Mouse (Mus musculus) liver, embryonic 14.5 days (tissue): ENCODE results near the gene Ube2e3. TPM values are rescaled to one million over a fixed set of nuclear protein-coding genes. Genes with fewer than 3 reads are reported as not detected.
A peak's percentile ranks its signal among the peaks of the same experiment; 100 is the strongest.

Experiments used
- ATAC-seq: fragments of 200-750 bp; cut with Nextera tagmentation; 2 replicates; pipeline ENCODE4 v1.8.0; 2017; ENCODE audit warnings: moderate number of reproducible peaks, mild to moderate bottlenecking, moderate library complexity; ENCODE audit not compliant: insufficient read depth
- DNase-seq, 3 experiments: peaks; one replicate each; pipeline ENCODE4 v3.0.0-alpha.2; 2012 to 2013; ENCODE audit warnings: low read depth in 3 of 3, low spot score in 3 of 3
- H3K27ac ChIP-seq: fragments of 300-500 bp; sonication (generic); 2 replicates; pipeline ENCODE4 v1.5.1; 2014; ENCODE audit warnings: moderate library complexity, mild to moderate bottlenecking, control low read depth, inconsistent platforms
- H3K27me3 ChIP-seq: fragments of 300-500 bp; sonication (generic); 2 replicates; pipeline ENCODE4 v1.6.1; 2014; ENCODE audit warnings: mild to moderate bottlenecking, low read length, moderate library complexity; ENCODE audit not compliant: control insufficient read depth, insufficient read depth
- H3K36me3 ChIP-seq: fragments of 300-500 bp; sonication (generic); replicated peaks from 2 replicates; pipeline ENCODE4 v1.6.1; 2014; ENCODE audit warnings: low read depth; ENCODE audit not compliant: control insufficient read depth, insufficient read depth
- H3K4me1 ChIP-seq, 2 experiments: fragments of 200-500 bp in 1 of 2; fragments of 300-500 bp in 1 of 2; sonication (generic) in 1 of 2; replicated peaks; 2 replicates each; pipeline ENCODE4 v1.6.1; 2012 to 2014; ENCODE audit warnings: antibody characterized with exemption in 1 of 2, inconsistent platforms in 1 of 2, low read length in 1 of 2; ENCODE audit not compliant: control insufficient read depth in 2 of 2, insufficient read depth in 2 of 2
- H3K4me2 ChIP-seq: fragments of 300-500 bp; sonication (generic); 2 replicates; pipeline ENCODE4 v1.6.1; 2014; ENCODE audit warnings: low read depth, mild to moderate bottlenecking, control low read depth, moderate library complexity
- H3K4me3 ChIP-seq, 2 experiments: fragments of 200-500 bp in 1 of 2; fragments of 300-500 bp in 1 of 2; sonication (generic) in 1 of 2; 2 replicates each; pipeline ENCODE4 v1.5.1; 2012 to 2014; ENCODE audit warnings: low read depth in 2 of 2, low read length in 2 of 2, mild to moderate bottlenecking in 2 of 2, control low read depth in 1 of 2, inconsistent platforms in 1 of 2, moderate library complexity in 1 of 2; ENCODE audit not compliant: insufficient read depth in 1 of 2
- H3K9ac ChIP-seq: fragments of 300-500 bp; sonication (generic); replicated peaks from 2 replicates; pipeline ENCODE4 v1.6.1; 2014; ENCODE audit warnings: mild to moderate bottlenecking, control low read depth, moderate library complexity
- H3K9me3 ChIP-seq: fragments of 300-500 bp; sonication (generic); 2 replicates; pipeline ENCODE4 v1.6.1; 2016; ENCODE audit warnings: low read length, mixed read lengths; ENCODE audit not compliant: control insufficient read depth
- CTCF ChIP-seq: IDR thresholded peaks from 2 replicates; pipeline ENCODE4 v1.5.1; 2016; ENCODE audit warnings: antibody characterized with exemption, low read depth, control low read depth
- EP300 ChIP-seq: IDR thresholded peaks from 2 replicates; pipeline ENCODE4 v1.6.1; 2016; ENCODE audit warnings: antibody characterized with exemption, low read depth
- WGBS: fragments of 180-500 bp; shearing (Covaris S2); extraction: QIAGEN DNeasy Blood & Tissue Kit; methylation state at CpG from one replicate; pipeline ENCODE4 v1.1.7; 2014; ENCODE audit not compliant: insufficient replicate concordance; 5-methylcytosine and 5-hydroxymethylcytosine counted together
- polyA plus RNA-seq, 2 experiments: library from polyadenylated mRNA; depleted of rRNA in 1 of 2; stranded (reverse) in 1 of 2; unstranded in 1 of 2; fragments of >200 nt; fragmentation: Nextera tagmentation in 1 of 2; extraction: Ambion mirVana in 1 of 2; gene quantifications; 2 replicates each; pipeline versions ENCODE4 v1.2.1 to v1.2.3; 2012 to 2014

Gene Ube2e3
- 30.0 and 39.1 TPM in 2 replicates for polyA plus RNA-seq (2012; rRNA removed)
- 92.1 and 104 TPM in 2 replicates for polyA plus RNA-seq (2014; fragmentation: Nextera tagmentation; extraction: Ambion mirVana)

- 13% methylated on average over 14 of the region's 14 CpGs for WGBS
- DNase-seq (no peak), ATAC-seq (peak; percentile 1)
- Histone ChIP-seq H3K27ac (peak within 1 kb of the TSS; percentile 89), H3K4me2 (peak within 1 kb of the TSS; percentile 75), H3K4me3 (peak within 1 kb of the TSS; percentile 86 to 100), H3K9me3 (no peaks in the 10 kb centered on the region), H3K9ac (peak within 1 kb of the TSS; percentile 100), H3K27me3 (no peaks in the 10 kb centered on the region), H3K4me1 (peaks cover 20 to 21% of the 10 kb centered on the region in 2 experiments), H3K36me3 (peaks cover 21% of the 10 kb centered on the region)
- TF ChIP-seq EP300 (no peak), CTCF (no peak)
These were observed at the start of gene Ube2e3 for GRCm38 (mm10) chr2:78867726-78868510. Gene Ube2e3, plus strand, starts transcription at chr2:78868124.

GRCm38 (mm10) chr2:78829887-78830286, 38.0 kb upstream of the Ube2e3 start:
- no peaks in the 10 kb centered on the region for H3K27me3 ChIP-seq
- H3K4me2 ChIP-seq: no peak overlapping the region
- H3K4me1 ChIP-seq: no peaks in the 10 kb centered on the region
- no peak overlapping the region for H3K9ac ChIP-seq
- TF ChIP-seq EP300: no peak
- TF ChIP-seq CTCF: peak; percentile 34; the same call in 1 of the 2 replicates
- no peak for ATAC-seq
- no peaks in the 10 kb centered on the region for H3K36me3 ChIP-seq
- WGBS: 72% methylated on average over 3 of the region's 3 CpGs
- H3K27ac ChIP-seq: no peak overlapping the region
- DNase-seq: no peak
- no peaks in the 10 kb centered on the region for H3K9me3 ChIP-seq
- no peak overlapping the region for H3K4me3 ChIP-seq

GRCm38 (mm10) chr2:78841494-78842224, 26.3 kb upstream of the Ube2e3 start:
- Histone ChIP-seq H3K27me3 (no peaks in the 10 kb centered on the region), H3K4me2 (no peak overlapping the region), H3K9ac (no peak overlapping the region), H3K36me3 (no peaks in the 10 kb centered on the region), H3K9me3 (no peaks in the 10 kb centered on the region), H3K4me1 (no peaks in the 10 kb centered on the region), H3K27ac (no peak overlapping the region), H3K4me3 (no peak overlapping the region)
- 25% methylated on average over 7 of the region's 7 CpGs for WGBS
- ATAC-seq (no peak), DNase-seq (no peak)
- TF ChIP-seq CTCF (no peak), EP300 (no peak)

DNA sequence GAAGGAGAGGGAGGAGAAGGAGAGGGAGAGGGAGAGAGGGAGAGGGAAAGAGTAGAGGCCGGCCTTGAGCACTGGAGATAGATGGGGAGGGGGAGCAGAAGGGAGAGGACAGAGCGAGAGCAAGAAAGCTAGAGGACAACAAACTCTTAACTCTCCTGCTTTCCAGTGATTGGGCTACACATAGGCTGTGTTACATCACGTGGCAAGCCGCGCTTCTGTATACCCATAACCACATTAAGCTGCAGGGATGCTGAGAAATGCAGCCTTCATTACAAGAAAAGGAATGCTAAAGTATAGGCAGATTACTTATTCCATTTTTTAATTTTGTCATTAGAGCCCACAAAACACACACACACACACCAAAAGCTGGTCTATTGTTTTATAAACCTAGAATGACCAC, 23.6 kb upstream of the Ube2e3 start:
- Histone ChIP-seq H3K36me3 (no peaks in the 10 kb centered on the region), H3K9ac (no peak overlapping the region), H3K4me3 (no peak overlapping the region), H3K27ac (no peak overlapping the region), H3K9me3 (no peaks in the 10 kb centered on the region), H3K27me3 (no peaks in the 10 kb centered on the region), H3K4me1 (no peaks in the 10 kb centered on the region), H3K4me2 (no peak overlapping the region)
- WGBS: 69% methylated on average over 5 of the region's 5 CpGs
- ATAC-seq (no peak), DNase-seq (no peak)
- no peak for TF ChIP-seq EP300
- no peak for TF ChIP-seq CTCF

GRCm38 (mm10) chr2:78845274-78845673, 22.6 kb upstream of the Ube2e3 start:
- H3K9ac ChIP-seq: no peak overlapping the region
- no peaks in the 10 kb centered on the region for H3K27me3 ChIP-seq
- no peak overlapping the region for H3K4me2 ChIP-seq
- TF ChIP-seq EP300 (no peak), CTCF (no peak)
- H3K4me3 ChIP-seq: no peak overlapping the region
- no peak overlapping the region for H3K27ac ChIP-seq
- H3K4me1 ChIP-seq: no peaks in the 10 kb centered on the region
- DNase-seq (no peak), ATAC-seq (no peak)
- H3K36me3 ChIP-seq: no peaks in the 10 kb centered on the region
- no peaks in the 10 kb centered on the region for H3K9me3 ChIP-seq
- 71% methylated on average over 12 of the region's 12 CpGs for WGBS
